Mouse (Mus musculus) intestine, embryonic 14.5 days (tissue): Measurements from ENCODE around the gene Gm14743. TPM values are rescaled to one million over a fixed set of nuclear protein-coding genes. Genes with fewer than 3 reads are reported as not detected.
"Not testable (repeated sequence)": the region's sequence is repeated elsewhere in the genome, so short reads cannot be mapped to it uniquely, and the experiment has no call there.

ENCODE experiments used
- ATAC-seq: fragments of 200-750 bp; cut with Nextera tagmentation; replicated peaks from 2 replicates; pipeline ENCODE4 v1.8.0; 2017; ENCODE audit warnings: low read depth, moderate number of reproducible peaks, moderate TSS enrichment, moderate library complexity; ENCODE audit not compliant: low FRiP score, low TSS enrichment
- DNase-seq: peaks from one replicate; pipeline ENCODE4 v3.0.0-alpha.2; 2018; ENCODE audit warnings: low spot score
- H3K27ac ChIP-seq: fragments of 300-500 bp; sonication (generic); 2 replicates; pipeline ENCODE4 v1.5.1; 2014; ENCODE audit warnings: low read depth, mild to moderate bottlenecking, control low read depth
- H3K27me3 ChIP-seq: fragments of 300-500 bp; sonication (generic); replicated peaks from 2 replicates; pipeline ENCODE4 v1.6.1; 2014; ENCODE audit warnings: low read length, control low read depth; ENCODE audit not compliant: control insufficient read depth, insufficient read depth
- H3K36me3 ChIP-seq: fragments of 300-500 bp; sonication (generic); 2 replicates; pipeline ENCODE4 v1.6.1; 2014; ENCODE audit warnings: low read length, control low read depth; ENCODE audit not compliant: control insufficient read depth, insufficient read depth
- H3K4me1 ChIP-seq: fragments of 300-500 bp; sonication (generic); replicated peaks from 2 replicates; pipeline ENCODE4 v1.6.1; 2014; ENCODE audit warnings: low read length, control low read depth, mixed read lengths; ENCODE audit not compliant: control insufficient read depth, insufficient read depth
- H3K4me2 ChIP-seq: fragments of 300-500 bp; sonication (generic); 2 replicates; pipeline ENCODE4 v1.6.1; 2014; ENCODE audit warnings: low read length
- H3K4me3 ChIP-seq: fragments of 300-500 bp; sonication (generic); 2 replicates; pipeline ENCODE4 v1.5.1; 2014; ENCODE audit warnings: low read depth, low read length, control low read depth, mixed read lengths
- H3K9ac ChIP-seq: fragments of 300-500 bp; sonication (generic); 2 replicates; pipeline ENCODE4 v1.6.1; 2014; ENCODE audit warnings: mild to moderate bottlenecking, low read length
- H3K9me3 ChIP-seq: fragments of 300-500 bp; sonication (generic); 2 replicates; pipeline ENCODE4 v1.6.1; 2016; ENCODE audit warnings: low read length, control low read depth; ENCODE audit not compliant: control insufficient read depth
- WGBS: fragments of 180-500 bp; shearing (Covaris S2); extraction: QIAGEN DNeasy Blood & Tissue Kit; methylation state at CpG from one replicate; pipeline ENCODE4 v1.1.7; 2014; 5-methylcytosine and 5-hydroxymethylcytosine counted together
- polyA plus RNA-seq: library from polyadenylated mRNA; unstranded; fragments of >200 nt; fragmentation: Nextera tagmentation; extraction: Ambion mirVana; gene quantifications from 2 replicates; pipeline ENCODE4 v1.2.1, GENCODE M21; 2014

The Gm14743 gene
- not detected in 2 replicates for polyA plus RNA-seq

DNA sequence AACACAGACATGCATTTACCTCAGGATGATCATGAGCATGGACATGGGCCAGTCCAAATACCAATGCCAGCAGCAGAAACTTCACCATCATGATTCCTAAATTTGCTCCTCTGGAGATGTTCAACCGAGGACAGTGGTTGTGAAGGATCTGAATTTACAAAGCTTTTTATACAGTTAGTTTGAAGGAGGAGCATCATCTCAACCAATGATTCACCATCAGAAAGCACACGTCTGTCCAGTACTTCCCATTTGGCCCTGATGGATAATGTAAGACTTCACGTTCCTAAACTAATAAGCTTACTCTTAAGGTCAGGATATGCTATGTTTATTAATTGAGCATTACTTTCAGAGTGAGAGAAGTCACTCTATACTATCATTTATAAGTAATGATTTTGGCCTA, at the start of gene Gm14743:
TSS of gene Gm14743 (minus strand) at position 101 of the 400 bp plus-strand sequence.
- not testable (repeated sequence) for H3K4me2 ChIP-seq, H3K27me3 ChIP-seq, H3K4me1 ChIP-seq, H3K4me3 ChIP-seq, H3K9me3 ChIP-seq, ATAC-seq, H3K36me3 ChIP-seq, H3K27ac ChIP-seq, H3K9ac ChIP-seq, DNase-seq
- WGBS, result no CpG with 5 or more reads among the region's 3 CpGs

DNA sequence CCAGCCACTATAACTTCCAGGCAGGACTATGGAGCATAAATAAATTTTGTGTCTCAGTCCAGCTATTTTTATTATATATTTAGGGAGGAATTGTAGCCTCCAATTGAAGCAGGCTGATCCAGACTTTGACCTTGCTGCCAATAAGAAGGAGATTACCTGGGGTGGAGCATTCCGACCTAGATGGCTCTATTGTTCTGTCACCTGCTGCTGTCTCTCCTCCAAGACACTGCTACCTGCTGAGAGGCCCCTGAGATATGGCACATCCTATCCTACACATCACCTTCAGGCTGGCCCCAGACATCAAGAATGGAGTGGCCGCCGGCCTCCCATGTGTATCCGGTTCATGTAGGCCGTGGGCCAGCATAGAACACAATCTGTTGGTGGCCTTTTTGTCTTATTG, 42.9 kb downstream of the Gm14743 start:
- H3K9me3 ChIP-seq, result no peaks in the 10 kb centered on the region
- H3K4me2 ChIP-seq, result no peak overlapping the region
- H3K4me3 ChIP-seq, result no peak overlapping the region
- no peak overlapping the region for H3K27ac ChIP-seq
- ATAC-seq (no peak), DNase-seq (no peak)
- no peaks in the 10 kb centered on the region for H3K36me3 ChIP-seq
- 89% methylated on average over 5 of the region's 5 CpGs for WGBS
- H3K27me3 ChIP-seq, result no peaks in the 10 kb centered on the region
- H3K4me1 ChIP-seq, result no peaks in the 10 kb centered on the region
- no peak overlapping the region for H3K9ac ChIP-seq

GRCm38 (mm10) chrX:78202220-78202619, 43.5 kb downstream of the Gm14743 start:
- ATAC-seq, H3K36me3 ChIP-seq, H3K27me3 ChIP-seq, H3K4me1 ChIP-seq, H3K4me3 ChIP-seq, H3K9ac ChIP-seq, DNase-seq, H3K9me3 ChIP-seq, H3K27ac ChIP-seq, H3K4me2 ChIP-seq: not testable (repeated sequence)
- 68% methylated on average over 1 of the region's 1 CpGs for WGBS

Other genes with a start within 250 kb of the Gm14743 start
- not detected in 2 replicates for gene Obp1a, start 154.5 kb downstream of the Gm14743 start, polyA plus RNA-seq
- not detected in 2 replicates for gene Gm5938, start 120.5 kb downstream of the Gm14743 start, polyA plus RNA-seq
- gene Obp1b, start 59.1 kb downstream of the Gm14743 start, polyA plus RNA-seq, result not detected in 2 replicates
- not detected in 2 replicates for gene 4930480E11Rik, start 123.7 kb upstream of the Gm14743 start, polyA plus RNA-seq